Mouse (Mus musculus) gastrocnemius, adult 8-10 months (tissue): ENCODE data around the gene Spdye4b. TPM values are rescaled to one million over a fixed set of nuclear protein-coding genes. Genes with fewer than 3 reads are reported as not detected.

Experiments used
- DNase-seq, 2 experiments: peaks; one replicate each; pipeline ENCODE4 v3.0.0; 2022; ENCODE audit warnings: low spot score in 2 of 2
- microRNA-seq: library from miRNA; unstranded; fragments of <30 nt; microRNA quantifications from one replicate; pipeline ENCODE4 v1.2.0, GENCODE M21; 2022
- total RNA-seq, 4 experiments: library from RNA; stranded (reverse); gene quantifications; 2 replicates each; pipeline ENCODE4 v1.2.4; 2022

Gene Spdye4b
- total RNA-seq, 4 experiments from 2014 or later = not detected

DNA sequence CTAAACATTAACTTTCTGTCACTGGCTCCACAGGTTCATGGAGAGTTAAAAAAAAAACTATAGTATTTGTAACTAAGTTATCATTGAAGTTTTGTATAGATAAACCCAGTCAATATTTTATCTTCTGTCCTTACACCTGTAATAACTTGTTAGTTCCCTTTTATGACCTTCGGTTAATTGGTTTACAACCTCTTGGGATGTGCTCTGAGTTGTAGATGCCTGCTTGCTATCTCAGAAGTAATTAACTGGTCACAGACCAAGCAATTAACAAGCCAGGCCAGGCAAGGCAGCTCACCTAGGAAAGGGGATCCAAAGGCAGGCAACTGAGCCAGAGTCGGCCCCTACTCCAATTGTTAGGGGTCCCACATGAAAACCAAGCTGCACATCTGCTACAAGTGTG, 33.0 kb downstream of the Spdye4b start:
- no peak for DNase-seq

DNA sequence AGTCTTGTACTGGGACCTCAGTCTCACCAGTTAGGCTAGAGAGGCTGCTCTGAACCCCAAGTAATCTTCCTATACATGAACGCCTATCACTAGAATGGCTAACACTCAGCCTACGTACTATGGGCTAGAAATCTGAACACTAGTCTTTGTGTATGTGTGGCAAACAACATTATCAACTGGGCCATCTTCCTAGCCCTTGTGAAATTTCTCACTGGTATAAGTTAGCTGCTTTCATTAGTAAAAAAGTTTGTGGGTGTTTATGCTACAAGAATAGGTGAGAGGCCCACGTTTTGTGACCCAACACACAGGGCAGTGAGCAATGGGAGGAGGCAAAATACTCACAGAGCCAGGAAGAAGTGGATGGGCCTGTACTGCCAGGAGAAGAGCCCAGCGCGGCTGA, 40.2 kb downstream of the Spdye4b start:
- no peak for DNase-seq

DNA sequence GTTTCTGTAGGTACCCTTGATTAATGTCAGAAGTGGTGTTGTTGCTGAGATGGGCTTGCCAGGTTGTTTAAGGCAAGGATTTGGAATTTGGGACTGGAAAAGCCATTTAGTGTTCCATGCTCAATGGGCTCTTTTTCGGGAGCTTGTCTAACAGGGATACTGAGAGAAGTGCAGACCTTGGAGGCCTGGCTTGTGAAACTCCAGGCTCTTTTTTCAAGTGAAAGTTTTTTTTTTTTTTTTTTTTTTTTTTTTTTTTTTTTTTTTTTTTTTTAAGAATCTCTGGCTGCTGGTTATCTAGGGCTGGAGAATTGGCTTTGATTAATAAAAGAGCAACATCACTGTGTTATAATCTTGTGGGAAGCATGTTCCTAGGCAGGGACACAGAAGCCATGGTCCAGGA, 41.5 kb downstream of the Spdye4b start:
- DNase-seq = no peak

DNA sequence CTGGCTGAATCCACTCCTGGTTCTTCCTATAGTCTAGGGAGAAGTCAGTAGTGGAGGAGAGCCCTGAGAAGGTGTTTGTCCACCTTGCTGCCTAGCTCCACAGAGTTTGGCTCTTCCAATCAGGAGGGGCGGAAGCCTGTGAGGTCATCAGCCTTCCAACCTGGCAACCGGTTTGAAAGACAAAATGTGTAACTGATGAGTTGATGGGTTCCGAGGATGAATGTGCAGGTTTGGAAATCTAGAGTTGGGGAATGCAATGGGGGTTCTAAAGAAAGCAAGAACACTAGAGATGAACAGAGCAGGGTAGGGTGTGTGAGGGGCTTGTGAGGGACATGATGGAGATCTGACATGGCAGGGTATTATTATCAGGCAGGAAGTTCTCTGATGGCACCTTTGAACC, 46.0 kb downstream of the Spdye4b start, which contains the start of gene Spdye4a:
TSS of gene Spdye4a (minus strand) at position 101 of the 400 bp plus-strand sequence.
- DNase-seq = no peak

DNA sequence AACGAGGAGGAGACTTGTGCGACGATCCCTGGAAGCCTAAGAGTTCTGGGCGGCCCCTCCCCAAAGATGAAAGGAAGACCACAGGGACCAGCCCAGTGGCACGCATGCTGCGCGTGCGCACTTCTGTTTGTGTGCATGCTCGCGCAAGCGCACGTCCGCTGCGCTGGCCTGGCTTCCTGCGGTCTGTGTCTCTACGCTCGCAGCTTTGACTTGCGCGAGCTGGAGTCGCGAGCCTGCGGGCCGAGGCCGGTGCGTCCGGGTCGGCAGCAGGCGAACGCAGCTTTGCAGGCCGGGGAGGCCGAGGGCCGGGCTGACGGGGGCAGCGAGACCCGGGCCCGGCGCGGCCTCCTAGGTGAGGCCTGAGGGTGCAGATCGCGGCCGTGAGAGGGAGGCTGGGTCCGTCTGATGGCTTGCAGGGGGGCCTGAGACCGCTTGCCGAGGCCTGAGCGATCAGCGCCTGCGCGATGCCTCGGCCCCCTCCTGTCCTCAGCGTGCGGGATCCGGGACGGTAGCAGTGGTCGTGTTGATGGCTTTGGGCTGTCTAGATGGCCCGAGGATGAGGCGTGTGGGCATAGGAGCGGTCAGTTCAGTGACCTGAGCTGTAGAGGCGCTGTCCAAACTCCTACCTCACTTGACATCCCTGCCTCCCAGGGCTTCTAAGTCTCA, 54.3 kb downstream of the Spdye4b start, which contains the start of gene Zfp12:
TSS of gene Zfp12 (plus strand) at position 136 of the 666 bp plus-strand sequence.
- DNase-seq = peak; percentile 87 to 92

DNA sequence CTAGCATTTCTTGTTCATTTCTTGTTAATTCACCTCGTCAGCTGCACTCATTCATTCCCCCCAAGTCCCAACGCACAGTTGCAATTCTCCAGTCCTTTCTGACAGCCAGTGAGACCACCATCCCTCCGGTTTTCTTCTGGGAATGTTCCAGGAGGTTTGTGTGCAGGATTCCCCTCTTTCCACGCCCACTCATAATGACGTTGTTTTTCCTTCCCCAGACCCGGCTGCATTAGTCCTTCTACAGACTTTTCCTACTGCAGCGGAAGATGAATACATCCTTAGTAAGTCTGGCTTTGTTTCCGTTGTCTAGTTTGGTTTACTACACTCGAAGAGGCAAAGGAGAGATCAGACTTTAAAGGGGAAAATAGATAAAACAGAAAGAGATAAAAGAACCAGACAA, 55.2 kb downstream of the Spdye4b start:
- no peak for DNase-seq

DNA sequence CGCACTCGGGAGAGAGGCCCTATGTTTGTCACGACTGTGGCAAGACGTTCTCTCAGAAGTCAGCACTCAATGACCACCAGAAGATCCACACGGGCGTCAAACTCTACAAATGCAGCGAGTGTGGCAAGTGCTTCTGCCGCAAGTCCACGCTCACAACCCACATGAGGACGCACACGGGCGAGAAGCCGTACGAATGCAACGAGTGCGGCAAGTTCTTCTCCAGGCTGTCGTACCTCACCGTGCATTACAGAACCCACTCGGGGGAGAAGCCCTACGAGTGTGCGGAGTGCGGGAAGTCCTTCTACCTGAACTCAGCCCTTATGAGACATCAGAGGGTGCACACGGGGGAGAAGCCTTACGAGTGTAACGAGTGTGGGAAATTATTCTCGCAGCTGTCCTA, 64.1 kb downstream of the Spdye4b start:
- no peak for DNase-seq

DNA sequence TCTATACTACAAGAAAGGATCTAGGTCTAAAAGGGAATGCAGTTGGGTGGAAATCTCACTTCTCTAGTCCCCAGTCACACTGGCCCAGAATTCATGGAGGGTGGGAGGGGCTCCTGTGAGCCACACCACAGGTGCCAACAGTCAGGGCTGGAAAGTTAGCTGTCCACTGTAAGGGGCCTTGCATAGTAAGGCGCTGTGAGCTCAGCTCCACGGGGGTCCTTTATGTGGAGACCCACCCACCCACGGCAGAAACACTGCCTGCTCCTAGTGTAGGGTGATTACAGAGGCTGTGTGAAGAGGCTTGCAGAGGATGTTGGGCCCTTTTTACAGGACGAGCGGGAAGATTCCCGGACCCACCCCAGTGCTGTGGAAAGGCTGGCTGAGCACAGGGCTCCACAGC, 71.2 kb downstream of the Spdye4b start:
- no peak for DNase-seq

DNA sequence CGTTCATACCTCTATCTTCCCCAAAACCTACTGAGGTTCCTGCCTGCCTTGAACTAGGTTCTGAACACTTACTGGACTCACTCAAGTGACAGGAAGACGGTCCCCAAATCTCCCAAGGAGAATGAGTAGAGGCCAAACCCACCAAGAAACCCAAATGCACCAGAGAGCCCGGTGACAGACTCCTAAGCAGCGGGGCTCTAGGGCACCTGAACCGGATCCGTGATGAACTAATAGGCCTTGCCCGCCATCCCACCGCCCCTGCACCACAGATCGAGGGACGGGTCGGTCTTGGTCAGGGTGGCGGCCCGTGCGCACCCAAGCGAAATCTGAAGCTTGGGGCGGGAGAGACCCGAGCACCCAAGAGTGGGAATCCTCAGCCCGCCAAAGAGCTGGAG, 72.0 kb downstream of the Spdye4b start:
- DNase-seq = no peak

DNA sequence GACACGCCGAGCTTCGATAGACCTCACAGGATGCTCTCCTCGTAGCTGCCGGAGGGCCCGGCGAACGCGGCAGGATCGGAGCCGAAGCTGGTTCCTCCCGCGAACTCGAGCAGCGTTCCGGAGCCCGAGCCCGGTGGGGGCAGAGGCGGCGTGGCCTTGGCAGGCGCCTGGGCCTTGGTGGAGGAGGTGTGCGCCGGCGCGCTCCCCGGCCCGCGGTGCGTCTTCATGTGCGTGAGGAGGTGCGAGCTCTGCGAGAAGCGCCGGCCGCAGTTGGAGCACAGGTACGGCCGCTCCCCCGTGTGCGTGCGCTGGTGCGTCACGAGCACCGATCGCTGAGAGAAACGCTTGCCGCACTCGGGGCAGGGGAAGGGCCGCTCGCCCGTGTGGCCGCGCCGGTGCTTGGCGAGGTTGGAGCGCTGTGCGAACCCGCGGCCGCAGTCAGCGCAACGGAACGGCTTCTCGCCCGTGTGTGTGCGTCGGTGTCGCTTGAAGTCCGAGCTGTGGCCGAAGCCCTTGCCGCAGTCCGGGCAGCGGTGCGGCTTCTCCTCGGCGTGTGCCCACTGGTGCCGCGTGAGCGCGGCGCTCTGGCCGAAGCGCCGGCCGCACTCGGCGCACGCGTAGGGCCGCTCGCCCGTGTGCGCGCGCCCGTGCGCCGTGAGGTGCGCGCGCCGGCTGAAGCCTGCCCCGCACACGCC, 72.5 kb downstream of the Spdye4b start:
- DNase-seq = no peak

DNA sequence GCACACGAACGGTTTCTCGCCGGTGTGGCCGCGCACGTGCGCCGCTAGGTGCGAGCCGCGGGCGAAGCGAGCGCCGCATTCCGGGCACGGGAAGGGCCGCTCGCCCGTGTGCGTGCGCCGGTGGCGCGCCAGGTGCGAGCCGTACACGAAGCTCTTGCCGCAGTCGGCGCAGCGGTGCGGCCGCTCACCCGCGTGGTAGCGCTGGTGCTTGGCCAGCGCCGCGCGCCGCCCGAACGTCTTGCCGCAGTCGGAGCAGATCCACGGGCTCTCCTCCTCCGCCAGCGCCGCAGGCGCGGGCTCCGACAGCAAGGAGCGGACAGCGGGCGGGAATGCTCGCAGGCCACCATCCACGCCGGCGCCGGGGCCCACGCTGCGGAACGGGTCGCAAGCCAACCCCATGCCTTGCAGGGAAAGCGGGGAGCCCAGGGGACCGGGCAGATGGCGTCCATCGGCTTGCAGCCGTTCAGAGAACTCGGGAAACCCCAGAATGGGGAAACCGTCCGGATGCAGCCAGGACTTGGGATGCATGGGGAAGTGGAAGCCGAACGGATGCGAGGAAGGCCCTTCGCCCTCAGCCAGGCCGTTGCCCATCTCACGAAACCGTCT, 73.2 kb downstream of the Spdye4b start:
- no peak for DNase-seq

Small RNA genes lying within 50 kb of the gene (microRNA-seq; reads per million reads assigned to microRNA genes)
- not detected for gene Gm44405

Other genes with a start within 250 kb of the Spdye4b start
- 1 to 10 TPM; 3.0 to 7.9 (median 5.0) TPM for gene Fscn1, start 220.7 kb upstream of the Spdye4b start, total RNA-seq
- gene Rnf216, start 68.0 kb upstream of the Spdye4b start, total RNA-seq = 10 to 100 TPM; 16.3 to 18.1 (median 17.9) TPM
- under 1 TPM in 1 of 4 experiments, not detected in 3; 0.07 TPM for gene Olfr718-ps1, start 33.4 kb upstream of the Spdye4b start, total RNA-seq
- 1 to 10 TPM; 2.9 to 3.7 (median 3.4) TPM for gene Rbak, start 242 bp upstream of the Spdye4b start, total RNA-seq
- not detected for gene Spdye4a, start 45.9 kb downstream of the Spdye4b start, total RNA-seq
- gene Zfp12, start 54.1 kb downstream of the Spdye4b start, total RNA-seq = 1 to 10 TPM; 5.9 to 7.8 (median 7.2) TPM
- gene Zfp316, start 89.0 kb downstream of the Spdye4b start, total RNA-seq = 1 to 10 TPM; 3.5 to 4.8 (median 4.4) TPM
- gene Zfp853, start 112.6 kb downstream of the Spdye4b start, total RNA-seq = not detected
- gene E130309D02Rik, start 134.3 kb downstream of the Spdye4b start, total RNA-seq = 10 to 100 TPM; 10.2 to 12.2 (median 11.2) TPM
- gene Zdhhc4, start 148.2 kb downstream of the Spdye4b start, total RNA-seq = 10 to 100 TPM; 33.7 to 45.5 (median 37.9) TPM
- not detected for gene Grid2ip, start 176.3 kb downstream of the Spdye4b start, total RNA-seq
- gene Kdelr2, start 222.8 kb downstream of the Spdye4b start, total RNA-seq = 10 to 100 TPM; 31.4 to 36.1 (median 32.8) TPM